Mouse (Mus musculus) urinary bladder, postnatal 25 days (tissue): ENCODE data around the gene Adamtsl4.
A peak's percentile ranks its signal among the peaks of the same experiment; 100 is the strongest.

Experiments
- DNase-seq: peaks from one replicate; pipeline ENCODE4 v3.0.0; 2022; ENCODE audit warnings: low spot score

Adamtsl4 gene

DNA sequence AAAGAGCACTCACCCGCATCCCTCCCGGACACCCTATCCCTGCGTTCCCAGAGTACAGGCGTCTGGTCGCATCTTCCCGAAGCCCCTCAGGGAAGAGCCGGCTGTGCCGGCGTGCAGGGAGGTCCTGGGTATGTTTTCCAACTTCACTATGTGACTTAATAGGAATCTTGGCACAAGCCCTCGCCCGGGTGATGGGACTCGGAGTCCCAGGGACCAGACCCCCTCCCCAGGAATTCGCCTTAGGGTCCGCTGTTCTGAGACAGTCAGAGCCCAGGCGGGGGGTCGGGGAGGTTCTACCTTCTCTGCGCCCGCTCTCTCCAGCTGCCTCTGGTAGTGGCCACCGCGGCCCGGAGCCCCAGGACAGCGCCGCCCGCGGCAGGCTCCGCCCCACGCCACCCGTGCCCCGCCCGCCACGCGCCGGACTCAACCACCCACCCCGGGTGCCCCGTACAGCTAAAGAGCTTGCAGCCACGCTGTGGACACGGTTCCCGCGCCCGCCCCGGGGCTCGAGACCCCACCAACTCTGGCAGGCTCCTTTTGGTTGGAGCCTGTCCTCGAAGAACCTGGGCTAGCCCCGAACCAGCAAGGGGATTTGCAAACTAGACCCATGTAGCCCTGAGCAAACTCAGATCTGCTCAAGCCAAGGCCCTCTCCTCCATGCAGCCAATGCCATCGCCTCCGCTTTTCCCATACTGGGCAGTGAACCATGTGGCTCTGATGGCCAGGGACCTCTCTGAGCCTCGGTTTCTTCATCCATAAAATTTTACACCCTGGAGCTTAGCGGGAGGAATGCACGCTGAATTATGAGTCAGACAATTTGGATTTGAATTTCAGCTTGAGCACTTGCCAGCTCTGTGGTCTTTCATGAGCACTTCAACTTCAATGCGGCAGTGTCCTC lies at the start of gene Adamtsl4:
Gene Adamtsl4, minus strand, starts transcription at position 394 of the 898 bp plus-strand sequence.
- DNase-seq = peak; percentile 76

DNA sequence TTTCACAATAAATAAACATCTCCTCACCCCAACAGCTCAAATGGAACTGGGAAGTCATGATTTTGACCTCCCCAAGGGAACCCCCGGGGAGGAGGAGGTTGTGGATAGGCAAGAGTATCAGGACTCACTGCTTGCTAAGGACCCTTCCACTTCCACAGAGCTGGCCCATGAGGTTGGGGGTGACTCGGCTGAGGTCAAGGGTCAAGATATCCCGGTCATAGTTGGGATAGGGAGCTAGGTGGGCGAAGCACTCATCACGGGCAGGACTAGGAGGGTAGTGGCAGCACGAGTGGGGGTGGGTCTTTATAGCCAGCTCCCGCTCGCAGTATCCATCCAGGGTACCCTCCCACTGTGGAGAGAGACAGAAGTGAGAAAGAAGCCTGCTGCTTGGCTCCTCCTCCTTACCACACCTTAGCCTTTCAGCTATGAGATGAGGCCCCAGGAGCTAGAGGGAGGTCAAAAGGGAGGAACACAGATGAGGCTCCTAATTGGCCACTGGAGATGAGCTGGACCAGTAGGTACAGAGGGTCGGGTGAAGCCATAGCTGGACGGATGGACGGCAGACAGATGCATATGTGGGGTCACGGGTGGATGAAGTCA lies 47.5 kb upstream of the Adamtsl4 start:
- no peak for DNase-seq

DNA sequence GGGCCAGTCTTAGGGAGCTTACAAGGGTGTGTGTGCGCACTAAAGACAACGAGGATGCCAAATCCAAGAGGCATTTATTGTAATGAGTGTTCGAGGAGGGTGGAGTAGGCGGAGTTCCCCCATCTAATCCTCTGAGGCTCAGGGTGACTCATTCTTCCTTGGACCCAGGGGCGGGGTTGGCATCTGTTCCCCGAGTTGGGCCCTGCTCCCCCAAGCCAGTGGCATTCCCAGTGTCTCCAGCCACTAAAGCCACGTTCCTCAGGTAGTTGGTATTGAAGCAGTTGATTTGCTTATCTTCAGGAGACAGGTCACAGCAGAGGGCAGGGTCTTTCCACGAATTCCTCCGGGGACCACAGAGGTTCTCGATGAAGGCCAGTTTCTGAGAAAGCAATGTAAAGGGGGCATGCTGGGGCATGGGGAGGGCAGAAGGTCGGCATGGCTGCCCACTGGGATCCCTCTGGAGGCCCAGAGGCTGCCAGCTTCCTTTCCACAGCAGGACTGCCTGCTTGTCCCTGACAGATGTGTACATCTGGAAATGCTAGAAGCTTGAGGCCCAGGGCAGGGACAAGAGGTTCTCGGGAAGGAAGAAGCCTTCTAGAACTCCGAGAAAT lies 46.5 kb upstream of the Adamtsl4 start:
- peak; percentile 54 for DNase-seq

DNA sequence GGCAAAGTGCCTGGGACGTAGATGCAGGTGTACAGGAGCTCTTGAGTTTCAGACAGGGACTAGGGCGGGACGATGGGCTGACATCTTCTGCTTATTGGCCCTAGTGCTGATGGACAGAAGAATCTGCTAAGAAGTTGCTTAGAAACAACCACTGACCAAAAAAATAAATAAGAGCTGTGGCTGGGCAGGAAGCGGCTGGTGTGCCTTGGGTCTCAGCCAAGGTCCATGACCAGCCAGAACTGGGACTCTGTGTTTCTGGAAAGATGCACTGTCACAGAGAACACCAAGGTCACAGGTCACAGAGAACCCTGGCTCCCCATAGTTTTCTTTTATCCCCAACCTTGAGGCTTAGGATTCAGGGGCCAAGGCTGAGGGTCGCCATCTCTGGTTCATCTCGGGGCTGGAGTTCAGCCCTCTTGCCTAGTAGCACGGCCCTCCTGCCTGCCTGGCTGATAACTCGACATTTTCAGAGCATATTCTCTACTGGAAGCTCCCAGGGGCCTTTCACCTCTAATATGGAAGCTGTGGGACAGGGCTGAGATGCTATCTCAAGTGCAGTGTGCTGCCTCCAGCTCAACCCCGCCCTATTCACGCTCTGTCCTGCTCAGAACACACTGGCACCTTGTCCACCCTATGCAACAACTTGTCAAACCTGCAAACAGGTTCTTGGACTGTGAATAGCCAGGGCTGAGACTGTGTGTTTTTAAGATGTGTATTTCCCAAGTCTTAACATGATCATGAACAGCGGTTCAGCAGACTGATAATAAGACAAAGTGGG lies 45.2 kb upstream of the Adamtsl4 start:
- peak; percentile 36 for DNase-seq

DNA sequence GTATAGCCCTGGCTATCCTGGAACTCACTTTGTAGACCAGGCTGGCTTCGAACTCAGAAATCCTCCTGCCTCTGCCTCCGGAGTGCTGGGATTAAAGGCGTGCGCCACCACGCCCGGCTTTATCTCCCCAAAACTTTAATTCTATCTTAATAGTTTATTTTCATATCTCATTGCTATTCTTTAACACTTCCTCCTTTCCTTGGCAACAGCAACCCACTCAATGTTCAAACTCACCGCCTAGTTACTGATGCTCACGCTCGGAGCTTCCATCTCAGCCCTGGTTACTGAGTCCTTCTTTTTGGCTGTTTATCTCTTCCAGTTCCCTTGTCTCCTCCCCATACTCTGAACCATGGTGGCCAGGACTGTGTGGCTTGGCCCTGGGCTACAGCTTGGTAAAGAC lies 44.6 kb upstream of the Adamtsl4 start:
- DNase-seq = no peak

DNA sequence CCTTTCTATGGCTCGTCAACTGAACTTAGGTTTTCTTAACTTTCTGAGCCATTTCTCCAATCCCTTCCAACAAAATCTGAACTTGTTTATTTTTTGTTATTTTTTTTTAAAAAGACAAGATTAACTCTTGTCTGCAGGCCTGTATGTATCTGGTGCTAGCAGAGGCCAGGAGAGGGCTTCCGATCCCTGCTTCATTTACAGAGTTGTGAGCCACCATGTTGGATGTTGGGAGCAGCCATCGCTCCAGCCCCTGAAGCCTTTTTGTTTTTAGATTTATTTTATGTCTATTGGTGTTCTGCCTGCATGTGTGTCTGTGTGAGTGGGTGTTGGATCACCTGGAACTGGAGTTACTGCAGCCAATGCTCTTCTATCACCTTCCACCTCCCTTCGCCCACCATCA lies 44.1 kb upstream of the Adamtsl4 start:
- DNase-seq = no peak

DNA sequence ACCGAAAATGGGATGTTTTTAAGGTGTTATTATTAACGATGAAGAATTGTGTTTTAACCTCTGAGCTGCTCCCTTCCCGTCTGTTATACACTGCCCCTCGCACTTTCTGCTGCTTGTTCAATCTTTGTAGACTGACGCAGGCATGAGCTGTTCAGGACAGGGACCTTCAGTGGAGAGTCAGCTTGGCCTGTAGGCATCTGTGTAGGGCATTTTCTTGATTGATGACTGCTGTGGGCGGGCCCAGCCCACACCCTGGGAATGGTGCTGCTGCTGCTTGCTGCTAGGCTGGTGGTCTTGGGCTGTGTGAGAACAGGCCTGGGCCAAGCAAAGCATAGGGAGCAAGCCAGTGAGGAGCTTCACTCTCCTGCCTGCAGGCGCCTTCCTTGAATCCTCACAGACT lies 42.7 kb upstream of the Adamtsl4 start:
- no peak for DNase-seq

DNA sequence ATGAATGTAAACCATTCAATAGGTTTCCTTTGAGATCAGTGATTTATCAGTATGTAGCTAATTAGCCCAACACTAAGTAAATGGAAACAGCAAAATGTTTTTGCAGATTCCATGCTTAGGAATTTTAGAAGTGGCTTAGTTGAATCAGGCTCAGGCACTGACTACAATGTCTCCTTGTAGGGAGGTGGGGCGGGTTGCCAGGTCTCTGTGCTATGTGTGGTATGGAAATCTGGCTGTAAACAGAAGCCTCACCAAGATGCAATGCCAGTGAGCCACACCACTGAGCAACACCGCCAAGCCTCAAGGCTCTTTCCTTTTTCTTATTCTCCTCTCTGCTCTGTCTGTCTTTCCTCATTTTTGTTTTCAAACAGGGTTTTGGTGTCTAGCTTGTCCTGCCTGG lies 41.2 kb upstream of the Adamtsl4 start:
- no peak for DNase-seq

DNA sequence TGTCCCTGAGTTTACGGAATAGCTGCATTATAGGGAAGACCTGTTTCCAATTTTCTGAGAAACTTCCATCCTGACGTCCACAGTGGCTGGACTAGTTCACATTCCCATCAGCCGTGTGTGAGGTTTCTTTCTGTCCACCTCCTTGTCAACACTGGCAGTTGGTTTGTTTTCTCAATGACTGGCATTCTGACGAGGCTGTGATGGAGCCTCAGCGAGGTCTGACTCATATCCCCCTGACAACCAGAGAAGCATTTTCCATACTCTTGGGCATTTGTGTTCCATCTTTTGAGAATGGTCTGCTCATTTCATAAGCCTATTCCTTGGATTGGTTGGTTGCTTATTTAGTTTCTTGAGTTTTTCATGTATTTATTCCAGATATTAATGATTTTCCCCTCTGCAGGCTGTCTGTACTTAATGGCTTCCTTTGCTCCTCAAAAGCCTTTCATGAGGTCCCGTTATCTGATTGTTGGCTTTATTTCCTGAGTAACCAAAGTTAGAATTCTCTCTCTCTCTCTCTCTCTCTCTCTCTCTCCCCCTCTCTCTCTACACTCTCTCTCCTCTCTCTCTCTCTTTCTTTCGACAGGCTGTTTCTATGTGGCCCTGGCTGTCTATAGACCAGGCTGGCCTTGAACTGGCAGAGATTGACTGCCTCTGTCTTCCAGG lies 39.1 kb upstream of the Adamtsl4 start:
- no peak for DNase-seq

DNA sequence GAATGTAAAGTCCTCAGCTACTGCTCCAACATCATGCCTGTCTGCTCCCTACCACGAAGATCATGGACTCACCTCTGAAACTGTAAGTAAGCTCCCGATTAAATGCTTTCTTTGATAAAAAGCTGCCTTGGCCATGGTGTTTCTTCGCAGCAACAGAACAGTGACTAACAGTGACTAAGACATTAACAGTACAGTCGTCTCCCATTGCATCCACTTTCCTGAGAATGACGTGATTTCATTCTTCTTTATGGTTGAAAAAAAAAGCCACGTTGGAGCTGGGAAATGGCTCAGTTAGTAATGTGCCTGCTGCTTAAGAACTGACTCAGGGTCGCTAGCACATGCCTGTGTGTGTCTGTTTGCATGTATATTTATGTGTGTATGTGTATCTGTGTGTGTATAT lies 38.1 kb upstream of the Adamtsl4 start:
- DNase-seq = no peak

DNA sequence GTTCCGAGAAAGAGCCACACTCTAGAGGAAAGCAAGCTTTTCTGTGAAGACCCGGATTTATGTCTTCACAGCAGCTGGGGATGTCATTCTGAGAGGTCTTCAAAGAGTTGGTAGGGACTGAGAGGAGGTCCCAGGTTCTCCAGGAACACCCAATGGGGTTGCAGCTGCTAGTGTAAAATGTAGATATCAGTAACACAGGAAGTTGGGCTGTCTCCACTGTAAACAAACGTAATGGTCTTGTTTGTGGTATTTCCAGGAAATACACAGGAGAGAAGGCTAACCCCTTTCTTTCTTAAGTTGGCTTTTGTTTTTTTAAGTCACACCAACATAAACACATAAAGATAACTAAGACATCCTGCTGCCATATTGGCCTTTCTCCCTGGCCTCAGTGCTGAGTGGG lies 34.7 kb upstream of the Adamtsl4 start:
- DNase-seq = no peak

DNA sequence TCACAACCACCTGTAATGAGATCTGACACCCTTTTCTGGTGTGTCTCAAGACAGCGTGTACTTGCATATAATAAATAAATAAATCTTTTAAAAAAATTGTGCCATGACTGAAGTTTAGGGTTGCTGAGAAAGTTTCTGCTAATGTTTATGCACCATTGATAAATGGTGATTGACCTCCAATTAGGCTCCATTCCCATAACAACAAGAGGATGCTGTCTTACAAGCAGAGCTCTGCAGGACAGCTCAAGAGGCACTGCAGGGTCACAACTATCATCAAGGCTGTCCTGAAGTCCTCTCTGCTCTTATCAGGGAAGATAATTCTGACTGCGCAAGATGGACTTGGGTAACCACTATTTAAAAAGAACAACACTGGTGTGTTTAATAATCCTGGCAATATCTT lies 30.4 kb upstream of the Adamtsl4 start:
- no peak for DNase-seq

DNA sequence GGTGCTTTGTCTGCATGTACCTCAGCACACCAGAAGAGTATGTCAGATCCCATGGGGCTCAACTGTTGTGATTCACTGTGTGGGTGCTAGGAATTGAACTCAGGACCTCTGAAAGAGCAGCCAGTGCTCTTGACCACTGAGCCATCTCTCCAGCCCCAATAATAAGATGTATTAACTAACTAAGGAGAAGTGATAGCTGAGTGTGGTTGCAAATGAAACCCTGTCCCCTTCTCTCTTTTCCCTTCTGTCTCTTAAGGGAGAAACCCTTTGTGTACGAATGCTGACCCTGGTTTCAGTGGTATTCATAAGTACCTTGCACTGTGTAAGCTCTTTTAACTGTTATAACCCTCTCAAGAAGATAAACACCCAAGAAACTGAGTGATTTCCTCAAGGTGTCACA lies 28.4 kb upstream of the Adamtsl4 start:
- DNase-seq = no peak

DNA sequence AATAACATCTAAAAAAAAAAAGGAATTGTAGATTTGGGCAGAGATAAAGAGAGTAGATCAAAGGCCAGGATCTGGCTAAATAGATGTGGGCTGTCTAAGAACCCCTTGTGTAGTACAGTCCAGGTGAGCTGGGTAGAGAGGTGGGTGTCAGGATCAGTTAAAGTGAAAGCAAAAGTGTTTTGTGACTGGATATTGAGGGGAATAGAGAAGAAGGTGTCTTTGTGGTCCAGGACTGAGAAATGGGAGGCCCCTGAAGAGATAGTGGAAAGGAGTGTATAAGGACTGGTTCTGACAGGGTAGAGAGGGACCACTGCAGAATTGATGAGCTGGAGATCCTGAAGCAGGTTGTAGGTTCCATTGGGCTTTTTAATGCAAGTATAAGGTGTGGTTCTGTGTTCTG lies 22.2 kb upstream of the Adamtsl4 start:
- DNase-seq = no peak

DNA sequence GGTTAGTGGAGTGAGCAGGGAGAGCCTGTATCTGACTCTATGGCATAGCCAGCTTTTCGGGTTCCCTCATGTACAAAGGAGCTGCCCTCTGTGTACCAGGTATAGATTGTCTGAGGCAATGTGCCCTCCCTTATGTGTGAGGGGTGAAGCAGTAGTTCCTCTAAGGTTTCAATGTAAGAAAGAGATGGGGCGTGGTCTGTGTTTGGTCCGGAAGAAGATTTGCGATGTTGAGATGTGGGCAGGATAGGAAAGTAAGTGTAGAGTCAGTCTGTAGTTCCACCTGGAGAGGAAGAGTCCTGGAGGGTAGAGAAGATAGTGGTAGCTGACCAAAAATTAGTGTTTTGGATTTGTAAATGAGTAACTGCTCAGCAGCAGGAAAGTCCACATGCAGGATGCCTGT lies 21.3 kb upstream of the Adamtsl4 start:
- DNase-seq = no peak

DNA sequence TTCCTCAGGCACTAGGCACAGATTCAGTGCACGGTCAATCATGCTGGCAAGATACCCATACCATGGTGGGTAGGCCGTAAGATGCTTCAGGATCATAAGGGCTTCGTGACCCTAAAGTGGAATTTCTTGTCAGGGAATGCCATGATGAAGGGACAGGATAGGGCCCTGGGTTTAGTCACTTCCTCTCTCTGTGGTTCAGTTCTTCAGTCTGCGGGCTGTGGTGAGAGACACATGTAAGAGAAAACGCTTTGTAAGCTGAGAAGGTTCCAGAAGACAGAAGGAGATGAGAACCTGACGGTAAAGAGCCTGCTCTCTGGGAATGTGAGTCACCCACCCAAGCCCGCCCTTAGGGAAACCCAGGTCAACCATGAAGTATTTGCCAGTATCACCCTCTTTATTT lies 19.8 kb upstream of the Adamtsl4 start:
- DNase-seq = no peak

DNA sequence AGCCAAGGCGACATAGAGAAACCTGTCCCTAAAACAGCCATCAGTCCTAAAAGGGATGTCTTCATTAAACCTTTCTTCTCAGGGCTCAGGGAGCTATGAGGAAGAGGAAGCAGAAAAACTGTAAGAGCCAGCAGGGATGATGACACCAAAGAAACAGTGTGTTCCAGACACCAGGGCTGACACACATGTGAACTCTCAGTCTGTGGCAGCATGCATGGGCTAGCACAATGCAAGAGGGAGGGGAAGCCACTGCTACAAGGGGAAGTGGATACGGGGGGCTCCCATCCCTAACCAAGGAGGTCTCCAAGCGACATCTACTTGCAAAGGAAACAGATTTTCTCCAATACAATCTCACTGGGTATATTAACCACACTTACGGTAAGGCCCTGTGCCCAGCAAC lies 18.6 kb upstream of the Adamtsl4 start:
- no peak for DNase-seq

DNA sequence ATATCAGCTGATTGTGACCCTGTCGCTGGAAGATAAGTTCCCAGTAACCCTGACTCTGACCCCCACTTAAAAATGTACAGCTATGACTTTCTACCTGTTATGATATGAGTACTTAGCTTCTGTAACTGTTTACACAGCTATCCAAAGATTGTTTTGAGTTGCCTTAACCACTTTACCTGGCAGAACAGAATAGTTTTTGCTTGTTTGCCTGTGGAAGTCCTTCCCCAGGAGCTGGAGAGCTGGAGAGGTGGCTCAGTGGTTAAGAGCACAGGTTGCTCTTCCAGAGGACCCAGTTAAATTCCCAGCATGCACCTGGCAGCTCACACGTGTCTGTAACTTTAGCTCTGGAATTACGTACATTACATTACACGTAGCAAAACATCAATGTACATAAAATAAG lies 16.9 kb upstream of the Adamtsl4 start:
- no peak for DNase-seq

DNA sequence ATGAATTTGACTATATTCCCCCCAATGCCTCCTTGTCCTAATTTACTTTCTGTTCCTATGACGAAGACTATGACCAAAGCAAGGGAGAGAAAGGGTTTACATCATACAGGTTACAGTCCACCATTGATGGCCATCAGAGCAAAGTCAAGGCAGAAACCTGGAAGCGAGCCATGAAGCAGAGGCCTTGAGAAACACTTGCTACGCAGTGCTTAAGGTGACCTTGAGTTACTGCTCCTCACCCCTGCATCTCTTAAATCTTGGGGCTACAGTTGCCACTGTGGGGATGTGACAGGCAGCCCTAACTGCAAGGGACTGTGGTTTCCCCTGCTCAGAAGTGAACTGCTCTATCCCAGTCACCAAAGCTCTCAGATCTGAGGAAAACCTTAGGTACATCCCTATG lies 15.6 kb upstream of the Adamtsl4 start:
- DNase-seq = no peak

DNA sequence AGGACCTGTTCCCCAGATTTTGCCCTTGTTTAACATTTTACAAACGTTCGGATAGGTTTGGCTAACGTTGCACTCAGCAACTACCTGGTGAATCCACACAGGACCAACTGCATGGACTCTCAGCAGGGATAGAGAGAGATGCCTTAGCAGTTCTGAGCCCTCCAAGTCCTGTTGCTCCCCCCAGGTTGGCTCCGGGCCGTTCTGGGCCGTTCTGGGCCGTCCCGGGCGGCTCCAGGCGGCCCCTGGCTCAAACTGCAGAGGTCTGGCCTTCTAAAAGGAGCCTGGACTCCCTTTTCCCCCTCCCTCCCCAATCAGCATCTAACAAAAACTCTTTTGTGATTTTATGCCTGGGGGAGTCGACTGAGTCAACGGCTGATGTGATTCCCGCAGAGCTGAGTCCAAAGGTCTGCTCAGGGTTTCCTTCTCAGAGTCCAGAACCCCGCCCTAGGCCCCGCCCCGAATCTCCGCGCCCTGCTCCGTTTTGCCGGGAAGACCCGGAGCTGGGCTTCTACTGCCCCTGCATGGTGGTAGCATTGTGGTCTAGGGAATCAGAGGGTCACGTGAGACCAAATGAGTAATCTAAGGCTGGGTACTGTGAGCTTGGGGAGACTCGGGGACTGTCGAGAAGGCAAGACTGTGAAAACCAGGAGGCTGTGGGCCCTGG lies 14.3 kb upstream of the Adamtsl4 start:
- DNase-seq = peak; percentile 71

DNA sequence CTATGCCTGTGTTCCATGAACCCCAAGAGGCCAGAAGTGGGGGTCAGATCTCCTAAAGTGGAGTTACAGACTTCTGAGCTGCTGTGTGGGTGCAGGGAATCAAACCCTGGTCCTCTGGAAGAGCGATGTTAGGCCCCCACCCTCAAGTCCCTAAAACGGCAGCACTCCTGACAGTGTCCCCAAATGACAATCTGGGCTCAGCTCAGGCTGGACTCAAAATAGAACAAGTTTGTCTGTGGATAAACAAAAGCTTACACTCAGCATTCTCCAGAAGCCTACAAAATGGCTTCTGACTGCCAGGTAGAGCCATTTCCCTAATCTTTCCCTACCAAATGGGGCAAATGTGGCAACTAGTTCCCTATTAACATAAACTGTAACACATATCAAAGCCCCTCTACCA lies 13.4 kb upstream of the Adamtsl4 start:
- no peak for DNase-seq
